Mouse (Mus musculus) layer of hippocampus, adult 9-10 months (tissue): ENCODE results near the gene Rhbdf1.

Experiments
- DNase-seq: peaks from one replicate; pipeline ENCODE4 v3.0.0; 2022; ENCODE audit warnings: low spot score

The Rhbdf1 gene

DNA sequence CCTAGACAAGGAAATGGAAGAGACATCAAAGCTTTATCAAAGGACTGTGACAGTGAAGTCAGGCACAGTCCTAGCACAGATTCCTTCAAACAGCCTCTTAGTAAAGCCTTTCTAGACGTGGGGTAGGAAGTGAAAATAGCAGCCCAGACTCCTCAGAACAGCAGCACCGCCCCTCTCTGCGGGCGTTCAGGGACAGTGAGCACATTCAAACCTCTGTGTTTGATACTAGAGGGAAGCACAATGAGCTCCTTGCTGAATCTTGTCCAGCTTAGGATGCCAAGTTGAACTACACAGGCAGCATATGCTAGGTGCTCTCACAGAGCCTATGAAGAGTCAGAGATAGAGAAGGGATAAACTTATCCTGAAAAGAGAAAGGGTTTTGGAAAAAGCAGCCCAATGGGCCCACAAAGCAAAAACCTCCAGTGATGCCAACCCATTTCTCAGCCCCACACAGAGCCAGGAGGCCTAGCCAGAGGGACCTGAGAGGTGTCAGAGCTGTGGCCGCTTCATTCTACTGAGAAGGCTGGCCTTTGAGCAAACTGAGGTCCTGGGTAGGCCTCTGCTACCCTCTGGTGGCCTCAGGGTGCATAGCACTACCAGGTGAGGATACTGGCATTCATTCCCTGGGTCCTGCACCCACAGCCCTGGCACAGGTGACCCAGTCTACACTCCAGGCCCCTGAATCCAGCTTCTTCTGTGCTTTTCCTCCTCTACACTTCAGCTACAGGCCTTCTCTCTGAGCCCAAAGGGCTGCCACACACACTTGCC lies 16.2 kb upstream of the Rhbdf1 start:
- DNase-seq = no peak

DNA sequence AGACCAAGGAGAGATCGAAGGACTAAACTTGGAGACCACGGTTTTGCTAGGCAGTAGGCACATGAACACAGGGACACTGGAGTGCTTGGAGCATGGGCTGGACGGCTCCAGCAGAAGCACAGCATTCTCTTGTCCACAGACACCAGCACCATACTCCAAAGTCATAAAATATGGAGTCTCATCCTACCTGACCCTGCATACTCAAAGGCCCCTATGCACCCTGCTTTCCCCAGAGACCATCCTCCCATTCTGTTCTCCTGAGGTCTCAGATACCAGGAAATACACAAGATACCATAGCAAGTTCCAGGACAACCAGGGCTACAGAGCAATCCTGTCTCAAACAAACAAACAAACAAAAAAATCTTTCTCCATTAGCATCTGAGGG lies 15.3 kb upstream of the Rhbdf1 start:
- DNase-seq = no peak

DNA sequence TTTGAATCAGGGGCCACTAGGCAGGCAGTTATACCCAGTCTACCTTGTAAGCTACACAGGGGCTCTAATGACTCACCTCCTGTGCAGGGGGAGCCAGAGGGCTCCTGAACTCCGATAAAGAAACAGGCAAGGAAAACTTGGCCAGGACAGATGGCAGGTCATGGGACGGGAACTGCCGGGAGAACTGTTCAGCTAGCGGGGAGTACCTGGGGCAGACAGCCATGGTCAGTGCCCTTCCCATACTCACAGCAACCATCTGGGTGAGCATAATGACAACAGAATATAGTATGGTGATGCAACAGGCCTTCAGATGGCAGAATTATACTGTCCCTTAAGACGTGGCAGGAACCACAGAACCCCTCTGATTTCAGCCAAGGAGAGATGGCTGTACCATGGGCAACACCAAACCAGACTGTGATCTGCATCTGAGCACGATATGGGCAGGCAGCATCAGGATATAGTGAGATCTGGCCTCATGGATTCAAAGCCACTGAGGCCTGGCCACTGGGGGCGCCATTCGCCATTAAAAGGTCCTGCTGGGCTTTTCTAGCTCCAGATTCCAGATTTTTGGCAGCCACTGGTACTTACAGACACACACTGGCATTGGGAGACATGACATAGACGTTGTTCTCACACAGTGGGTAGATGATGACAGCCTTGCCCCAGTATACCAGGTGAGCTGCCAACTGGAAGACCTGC lies 14.8 kb upstream of the Rhbdf1 start:
- DNase-seq = no peak

DNA sequence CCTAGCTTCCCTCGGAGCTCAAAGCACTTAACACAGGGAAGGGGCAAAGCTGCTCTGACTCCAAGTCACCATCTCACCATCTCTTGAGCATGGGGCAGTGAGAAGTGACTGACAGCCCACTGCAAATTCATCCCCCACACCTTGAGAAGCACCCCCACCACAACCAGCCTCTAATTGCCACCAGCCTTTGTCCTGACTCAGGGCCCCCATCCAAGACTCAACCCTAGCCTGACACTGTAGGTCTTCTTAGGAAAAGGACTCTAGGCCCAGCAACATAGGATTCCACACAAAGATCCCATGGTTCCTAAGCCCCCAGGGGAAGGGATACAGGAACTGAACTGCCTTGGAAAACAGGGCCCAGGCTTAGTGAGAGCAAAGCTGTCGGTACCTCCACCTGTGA lies 14.0 kb upstream of the Rhbdf1 start:
- no peak for DNase-seq

DNA sequence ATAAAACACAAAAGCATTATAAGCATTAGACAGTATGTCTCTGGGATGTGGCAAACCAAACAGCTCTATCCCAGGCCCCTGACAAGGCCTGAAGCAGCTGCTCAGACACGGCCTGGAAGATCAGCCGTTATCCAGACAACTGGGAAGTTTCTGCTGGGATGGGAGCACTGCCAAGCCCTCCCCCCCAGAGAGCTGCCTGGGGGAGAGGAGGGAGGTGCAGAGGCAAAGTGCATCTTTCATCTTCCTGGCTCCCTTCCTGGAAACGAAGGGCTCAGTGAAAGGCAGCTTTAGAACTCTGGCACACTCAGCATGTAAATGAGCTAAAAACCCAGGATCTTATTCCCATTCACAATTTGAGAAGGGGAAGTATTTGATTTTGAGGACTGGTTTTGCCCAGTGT lies 13.5 kb upstream of the Rhbdf1 start:
- DNase-seq = no peak

DNA sequence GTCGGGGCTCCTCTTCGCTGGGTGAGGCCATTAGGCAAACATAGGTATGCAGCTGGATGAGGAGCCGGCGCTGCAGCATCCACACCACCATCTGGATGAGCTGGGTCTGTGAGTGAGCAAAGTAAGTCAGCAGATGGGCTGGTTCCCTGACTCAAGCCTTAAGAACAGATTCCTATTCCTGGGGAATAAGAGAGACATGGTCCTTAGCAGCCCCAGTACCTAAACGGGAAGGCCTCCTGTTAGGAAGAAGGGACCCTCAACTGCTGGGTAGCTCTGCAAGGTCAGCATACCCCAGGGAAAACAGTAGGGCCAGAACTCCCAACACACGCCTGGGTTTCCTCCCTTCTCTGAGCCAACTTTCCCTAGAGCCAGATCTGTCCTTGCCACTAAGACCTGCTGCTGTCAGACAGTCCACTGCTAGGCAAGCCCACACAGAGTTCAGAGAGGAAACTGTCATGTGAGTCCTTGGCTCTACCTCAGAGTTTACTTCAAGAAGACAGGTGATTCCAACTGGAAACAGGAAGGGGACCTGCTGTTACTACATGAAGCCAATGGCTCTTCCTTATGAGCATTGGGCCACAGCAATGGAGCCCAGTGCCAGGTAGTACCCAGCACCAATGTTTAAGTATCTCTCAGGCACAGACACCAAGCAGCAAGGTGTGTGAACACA lies 12.9 kb upstream of the Rhbdf1 start:
- no peak for DNase-seq

DNA sequence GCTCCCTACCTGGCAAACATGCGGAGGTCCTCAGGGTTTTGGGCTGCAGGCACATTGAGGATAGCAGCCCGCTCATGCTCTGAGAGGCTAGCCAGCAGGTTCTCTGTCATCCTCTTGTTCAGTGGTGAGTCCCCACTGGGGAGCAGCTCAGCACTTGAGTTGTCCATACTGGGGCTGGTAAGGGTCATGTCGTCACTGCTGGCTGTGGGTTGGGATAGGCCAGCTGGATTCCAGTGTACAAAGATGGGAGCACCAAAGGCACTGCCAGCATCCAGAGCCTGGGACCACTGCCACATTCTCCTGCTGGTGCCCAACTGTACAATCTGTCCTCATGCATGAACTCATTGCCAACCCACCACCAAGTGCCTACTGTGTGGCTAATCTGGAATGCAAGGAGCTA lies 11.8 kb upstream of the Rhbdf1 start:
- no peak for DNase-seq

DNA sequence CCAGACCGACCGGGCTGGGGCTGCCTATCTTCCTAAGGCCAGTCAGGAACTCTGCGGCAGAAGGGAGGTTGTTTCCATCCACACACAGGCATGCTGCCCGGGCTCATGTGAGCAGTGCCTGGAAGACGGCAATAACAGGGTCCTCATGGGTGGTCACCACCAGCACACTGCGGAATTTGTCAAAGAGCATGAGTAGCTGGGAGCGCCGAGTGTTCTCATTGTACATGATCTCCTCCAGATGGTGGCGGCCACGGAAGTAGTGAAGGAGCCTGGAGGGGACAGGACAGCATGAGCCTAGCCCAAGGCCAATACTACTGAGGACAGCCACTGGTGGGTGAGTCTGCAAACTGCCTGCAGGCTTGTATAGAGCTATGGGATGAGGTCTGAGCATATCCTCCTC lies 10.7 kb upstream of the Rhbdf1 start:
- DNase-seq = no peak

DNA sequence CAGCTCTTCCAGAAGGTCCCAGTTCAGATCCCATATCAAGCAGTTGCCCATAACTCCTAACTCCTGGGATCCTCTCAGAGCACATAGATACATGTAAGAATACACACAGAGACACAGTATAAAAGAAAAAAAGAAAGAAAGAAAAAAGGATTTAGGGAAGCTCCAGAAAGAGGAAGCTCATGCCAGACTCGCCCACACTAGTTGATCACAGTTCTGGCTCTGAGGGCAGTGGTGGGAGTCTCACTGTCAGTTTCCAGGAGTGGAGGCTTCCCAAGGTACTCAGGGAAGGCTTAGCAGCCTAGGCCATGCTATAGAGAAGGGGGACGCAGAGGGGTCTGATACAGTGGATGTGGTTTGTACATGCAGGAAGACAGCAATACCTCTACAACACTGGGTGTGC lies 9.0 kb upstream of the Rhbdf1 start:
- DNase-seq = no peak

DNA sequence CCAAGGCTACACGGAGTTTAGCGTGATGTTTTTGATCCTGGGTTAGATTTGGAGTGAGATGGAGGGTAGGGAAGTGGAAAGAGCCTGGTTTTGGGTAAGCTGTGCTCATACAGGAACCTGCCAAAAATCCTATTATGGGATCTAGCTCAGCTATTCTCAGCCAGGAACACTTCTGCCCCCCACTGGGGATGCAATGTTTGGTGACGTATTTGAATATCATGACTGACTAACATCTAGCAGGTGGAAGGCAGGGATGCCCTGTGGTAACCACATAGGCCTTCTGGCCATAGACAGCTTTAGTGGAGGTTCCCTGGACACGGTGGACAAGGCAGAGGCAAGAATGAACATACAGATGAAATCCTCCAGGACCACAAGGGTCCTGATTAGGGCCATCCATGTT lies 8.1 kb upstream of the Rhbdf1 start:
- no peak for DNase-seq

DNA sequence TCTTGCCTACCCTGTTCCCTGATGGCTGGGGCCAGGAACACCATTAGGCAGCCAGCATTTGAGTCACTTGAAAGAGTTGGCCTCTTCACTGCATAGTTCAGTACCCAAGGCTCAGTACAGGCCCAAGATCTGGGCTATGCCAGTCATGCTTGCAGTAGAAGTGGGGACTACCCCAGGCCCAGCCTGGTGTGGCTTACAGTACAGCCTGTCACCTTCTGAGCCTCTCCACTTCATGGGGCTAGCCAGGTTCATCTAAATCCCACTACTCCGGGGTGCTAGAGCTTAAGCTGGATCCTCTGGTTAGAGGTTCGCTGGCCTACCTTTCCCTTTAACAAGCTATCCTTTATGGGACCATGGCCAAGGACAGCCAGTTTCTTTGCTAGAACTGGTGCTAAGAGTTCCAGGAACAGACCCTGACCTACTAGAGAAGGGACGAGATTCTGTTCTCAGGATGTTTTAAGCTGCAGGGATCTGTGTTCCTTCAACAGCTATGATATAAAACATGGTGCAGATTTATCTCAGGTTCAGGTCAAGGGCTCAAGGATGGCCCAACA lies 6.3 kb upstream of the Rhbdf1 start:
- no peak for DNase-seq

DNA sequence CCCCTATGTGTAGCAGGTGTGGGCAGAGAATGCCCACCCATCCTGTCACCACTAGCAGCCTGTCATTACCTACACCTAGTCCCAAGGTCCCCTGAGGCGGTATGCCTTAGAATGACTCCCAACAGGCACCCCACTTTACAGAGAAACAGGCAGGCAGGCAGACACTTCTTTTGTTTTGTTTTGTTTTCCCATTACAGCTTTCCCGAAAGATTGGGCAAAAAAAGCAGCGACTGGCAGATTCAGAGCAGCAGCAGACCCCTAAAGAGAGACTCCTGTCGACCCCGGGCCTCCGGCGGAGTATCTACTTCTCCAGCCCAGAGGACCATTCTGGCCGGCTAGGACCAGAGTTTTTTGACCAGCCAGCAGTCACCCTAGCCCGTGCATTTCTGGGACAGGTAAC lies 5.5 kb upstream of the Rhbdf1 start:
- DNase-seq = no peak

DNA sequence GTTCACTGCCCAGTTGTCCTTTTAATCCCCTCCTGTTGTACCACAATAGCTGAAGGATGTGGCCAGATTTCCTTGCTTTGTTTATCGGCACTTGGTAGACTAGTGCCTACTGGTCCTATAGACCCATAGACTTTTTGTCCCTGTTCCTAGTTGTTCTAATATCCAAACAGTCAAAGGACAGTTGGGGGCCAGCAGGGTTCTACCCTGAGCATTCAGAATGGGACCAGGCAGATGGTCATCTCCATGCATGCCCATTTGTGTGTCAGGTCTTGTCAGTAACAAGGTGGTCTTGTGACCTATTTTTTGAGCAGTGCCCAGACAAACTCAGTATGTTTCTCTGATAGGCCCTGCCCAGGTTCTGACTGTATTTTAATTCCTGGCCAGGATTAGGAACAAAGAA lies 4.9 kb upstream of the Rhbdf1 start:
- no peak for DNase-seq

DNA sequence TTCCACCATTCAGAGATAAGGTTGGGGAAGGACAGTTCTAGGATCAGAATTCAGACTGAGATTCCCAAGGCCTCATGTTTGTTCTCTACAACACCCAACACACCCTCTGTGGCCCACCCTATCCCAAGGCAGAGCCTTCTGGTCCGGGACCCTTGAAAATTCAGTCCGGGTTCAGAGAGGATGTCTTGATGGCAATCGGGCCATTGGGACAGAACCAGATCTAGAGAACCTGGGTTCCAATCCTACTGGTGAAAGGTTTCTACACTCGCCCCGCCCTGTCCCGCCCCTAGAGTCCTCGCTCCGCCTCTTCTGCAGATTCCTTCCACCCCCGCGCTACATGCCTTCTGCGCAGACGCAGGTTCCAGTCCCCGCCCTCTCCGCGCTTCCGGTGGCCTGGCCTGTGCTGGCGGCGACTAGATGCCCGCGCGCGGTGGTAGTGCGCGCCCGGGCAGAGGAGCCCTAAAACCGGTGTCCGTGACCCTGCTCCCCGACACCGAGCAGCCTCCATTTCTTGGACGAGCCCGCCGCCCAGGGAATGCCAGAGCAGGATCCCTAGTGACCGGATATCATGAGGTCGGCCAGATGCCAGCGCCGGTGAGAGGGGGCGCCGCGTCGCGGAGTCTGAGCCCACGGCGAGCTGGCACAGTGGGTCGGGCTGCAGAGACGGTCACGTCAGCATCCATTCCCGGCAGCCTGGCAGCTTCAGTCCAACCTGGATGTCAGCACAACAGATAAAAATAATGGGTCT lies 4.2 kb upstream of the Rhbdf1 start, which contains the start of gene Mpg:
Gene Mpg (plus strand): TSS at position 382 of the 748 bp plus-strand sequence.
- DNase-seq = no peak

DNA sequence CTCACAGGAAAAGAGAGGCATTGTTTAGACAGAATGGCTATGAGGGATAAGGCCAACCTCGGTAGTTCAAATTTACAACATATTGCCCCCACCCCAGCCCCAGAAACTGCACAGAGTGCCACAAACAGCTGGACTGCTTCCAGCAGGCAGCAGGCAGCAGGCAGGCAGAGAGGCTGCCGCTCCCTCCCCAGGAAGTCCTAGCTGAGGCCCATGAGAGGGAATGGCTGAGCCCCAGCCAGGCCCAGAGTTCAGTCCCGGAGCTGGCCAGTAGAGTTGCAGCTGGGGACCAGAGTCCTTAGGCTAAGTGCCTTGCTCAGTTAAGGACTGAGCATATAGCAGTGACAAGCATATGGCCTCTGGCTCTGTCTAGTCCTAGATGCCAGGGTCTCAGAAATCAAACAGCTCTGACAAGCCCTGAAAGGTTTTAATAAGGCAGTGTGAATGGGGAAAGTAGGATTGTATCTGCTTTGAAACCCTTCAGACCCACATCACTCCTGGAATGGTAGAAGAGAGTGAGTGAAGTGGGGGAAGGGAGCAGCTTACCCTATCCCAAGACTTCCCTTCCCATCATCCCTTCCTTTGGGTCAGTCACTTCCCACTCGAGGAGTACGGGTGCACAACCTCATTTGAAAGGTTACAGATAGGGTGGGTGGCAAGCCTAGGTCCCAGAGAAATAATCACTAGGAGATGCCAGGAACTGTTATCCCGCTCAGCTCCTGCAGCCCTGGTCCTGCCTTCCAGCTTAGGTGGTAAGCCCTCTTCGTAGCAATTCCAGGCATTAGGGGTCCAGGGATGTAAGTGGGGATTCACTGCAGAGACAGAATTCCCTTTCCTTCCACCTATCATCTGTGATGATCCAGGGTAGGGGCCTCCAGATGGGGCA lies 3.4 kb upstream of the Rhbdf1 start:
- DNase-seq = no peak

DNA sequence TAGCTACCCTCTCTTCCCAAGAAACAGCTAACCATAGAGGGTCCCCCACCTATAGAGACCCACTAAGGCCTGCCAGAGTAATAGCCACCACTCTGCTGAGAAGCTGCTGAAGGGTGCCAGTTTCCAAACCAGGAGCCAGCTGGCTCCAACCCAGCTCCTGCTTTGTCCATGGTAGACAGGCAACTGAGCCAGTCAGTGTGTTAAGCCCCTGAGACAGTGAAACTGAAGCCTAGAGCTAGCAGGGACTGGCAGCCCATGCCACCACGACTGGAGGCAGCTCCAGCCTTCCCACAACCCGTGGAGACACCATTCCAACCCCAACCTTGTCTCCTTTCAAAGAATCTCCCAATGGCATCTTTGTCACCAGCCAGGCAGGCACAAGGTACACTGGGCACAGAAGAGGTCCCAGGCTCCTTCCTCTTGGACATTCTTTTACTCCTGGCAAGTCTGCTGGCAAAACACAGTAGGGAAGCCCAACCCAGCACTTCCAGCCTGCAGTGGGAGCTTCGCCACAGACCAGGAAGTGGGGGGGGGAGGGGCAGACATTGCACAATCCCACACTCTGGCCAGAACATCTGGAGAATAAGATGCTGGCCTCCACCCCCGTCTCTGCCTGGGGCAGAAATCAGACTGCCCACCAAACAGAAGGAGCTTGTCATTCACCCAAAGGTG lies 2.5 kb upstream of the Rhbdf1 start:
- DNase-seq = no peak

DNA sequence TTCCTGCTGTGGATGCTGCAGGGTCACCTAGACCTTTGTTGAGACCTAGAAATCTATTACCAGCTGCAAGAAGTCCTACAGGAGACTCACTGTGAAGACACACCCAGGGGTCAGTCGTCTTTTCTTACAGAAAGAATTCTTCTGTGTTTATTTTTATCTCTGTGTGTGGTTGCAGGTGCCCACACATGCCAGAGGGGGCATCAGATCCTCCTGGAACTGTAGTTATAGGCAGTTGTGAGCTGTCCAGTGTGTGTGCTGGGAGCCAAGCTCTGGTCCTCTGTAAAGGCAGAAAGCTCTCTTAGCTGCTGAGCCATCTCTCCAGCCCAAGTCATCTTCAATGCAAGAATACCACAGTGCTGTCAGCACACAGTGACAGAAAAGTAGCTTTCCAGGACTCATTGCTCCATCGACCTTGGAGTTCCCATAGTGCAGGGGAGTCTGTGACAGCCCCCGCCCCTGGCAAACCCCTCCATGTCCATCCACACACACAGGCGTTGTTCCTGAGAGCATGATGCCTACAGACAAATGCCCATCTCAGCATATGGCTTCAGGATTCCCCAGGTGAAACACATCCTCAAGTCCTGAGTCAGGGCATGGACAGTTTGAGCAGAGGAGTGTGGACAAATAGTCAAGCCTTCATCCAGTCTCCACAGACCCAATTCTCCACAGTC lies 1.3 kb upstream of the Rhbdf1 start:
- no peak for DNase-seq

DNA sequence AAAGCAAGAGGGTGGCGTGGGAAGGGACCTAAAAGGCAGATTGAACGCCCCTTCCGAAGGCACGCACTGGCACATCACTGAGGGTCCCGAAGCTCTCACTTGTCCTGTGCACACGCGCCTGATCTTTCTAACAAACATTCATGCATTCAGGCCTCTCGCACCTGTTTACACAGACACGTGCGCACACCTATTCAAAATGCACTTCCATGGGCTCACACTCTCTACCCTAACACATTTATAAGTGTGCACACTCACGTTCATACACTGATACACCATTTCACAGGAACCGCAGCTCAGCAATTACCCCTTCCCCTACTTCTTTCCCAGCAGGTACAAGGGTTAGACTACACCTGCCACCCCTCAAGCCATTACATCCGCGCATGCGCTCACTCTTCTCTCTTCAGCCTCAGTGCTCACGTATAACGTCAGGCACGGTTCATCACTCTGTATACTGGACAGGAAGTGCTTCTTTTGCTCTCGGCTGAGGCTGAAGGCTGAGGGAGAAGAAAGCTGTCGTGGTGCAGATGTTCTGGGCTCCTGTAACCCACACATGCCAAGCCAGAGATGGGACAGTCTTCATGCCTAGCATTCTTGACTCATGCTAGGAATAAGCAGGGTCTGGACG lies 582 bp upstream of the Rhbdf1 start:
- no peak for DNase-seq

DNA sequence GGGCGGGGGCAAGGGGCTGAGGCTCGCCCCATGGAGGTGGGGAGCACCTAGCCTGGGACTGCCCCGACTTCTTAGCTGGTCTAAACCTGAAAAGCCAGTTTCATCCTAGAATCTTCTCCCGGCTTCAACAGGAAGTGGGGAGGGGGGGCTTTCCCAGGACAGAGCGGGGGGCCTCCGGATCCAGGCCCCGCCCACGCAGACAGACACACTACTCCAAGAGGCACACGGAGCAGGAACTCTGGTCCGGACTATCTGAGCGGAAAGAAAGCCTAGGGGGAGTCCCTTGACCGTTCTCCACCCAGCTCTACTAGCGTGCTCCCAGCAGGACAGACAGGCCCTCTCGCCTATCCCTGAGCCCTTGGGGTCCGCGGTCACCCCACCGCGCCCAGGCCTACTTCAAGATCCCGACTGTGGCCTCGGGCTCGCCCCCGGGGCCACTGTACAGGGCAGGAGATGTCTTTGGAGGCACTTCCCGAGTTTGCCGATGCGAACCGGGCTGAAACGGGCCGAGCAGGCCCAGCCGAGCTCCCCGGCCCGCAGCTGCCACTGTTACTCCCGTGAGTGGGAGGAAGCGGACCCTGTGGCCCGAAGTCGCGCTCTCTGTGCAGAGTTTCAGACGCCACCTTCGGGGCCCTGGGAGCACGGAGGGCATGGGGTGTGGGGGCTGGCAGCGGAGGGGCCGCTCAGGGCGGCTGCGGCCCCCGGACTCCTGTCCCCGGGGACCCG lies 712 bp downstream of the Rhbdf1 start:
- DNase-seq = no peak
